Mouse (Mus musculus): ENCODE results near the gene Fbxl20.

Fbxl20 gene

GRCm38 (mm10) chr11:98149786-98150624 is at the start of gene Fbxl20:
Gene Fbxl20, minus strand, starts transcription at chr11:98150403.
- DNase-seq (ENCODE audit: low read depth, low spot score), result peak; percentile 98

GRCm38 (mm10) chr11:98192901-98193805 is 43.0 kb upstream of the Fbxl20 start, which contains the start of gene Med1:
Gene Med1, minus strand, starts transcription at chr11:98193293.
- DNase-seq (ENCODE audit: low read depth, low spot score), result peak; percentile 99

- DNase-seq (ENCODE audit: low read depth, low spot score), result no peak
Observed at GRCm38 (mm10) chr11:98190820-98191219, 40.6 kb upstream of the Fbxl20 start.

GRCm38 (mm10) chr11:98187640-98188395 is 37.6 kb upstream of the Fbxl20 start:
- no peak for DNase-seq (ENCODE audit: low read depth, low spot score)

- DNase-seq (ENCODE audit: low read depth, low spot score), result peak; percentile 54
Observed at GRCm38 (mm10) chr11:98182149-98182548, 31.9 kb upstream of the Fbxl20 start.

GRCm38 (mm10) chr11:98168400-98168799 is 18.2 kb upstream of the Fbxl20 start:
- DNase-seq (ENCODE audit: low read depth, low spot score), result no peak

GRCm38 (mm10) chr11:98155094-98155493 is 4.9 kb upstream of the Fbxl20 start:
- DNase-seq (ENCODE audit: low read depth, low spot score), result no peak

GRCm38 (mm10) chr11:98150625-98151156 is 488 bp upstream of the Fbxl20 start:
- DNase-seq (ENCODE audit: low read depth, low spot score), result no peak

- peak; percentile 95 for DNase-seq (ENCODE audit: low read depth, low spot score)
Observed at GRCm38 (mm10) chr11:98149304-98149750, 876 bp downstream of the Fbxl20 start.

- peak; percentile 63 for DNase-seq (ENCODE audit: low read depth, low spot score)
Observed at GRCm38 (mm10) chr11:98148551-98149301, 1.5 kb downstream of the Fbxl20 start.

- DNase-seq (ENCODE audit: low read depth, low spot score), result no peak
Observed at GRCm38 (mm10) chr11:98145856-98146255, 4.3 kb downstream of the Fbxl20 start.

- DNase-seq (ENCODE audit: low read depth, low spot score), result no peak
Observed at GRCm38 (mm10) chr11:98142545-98142944, 7.7 kb downstream of the Fbxl20 start.

- DNase-seq (ENCODE audit: low read depth, low spot score), result no peak
Observed at GRCm38 (mm10) chr11:98138894-98139293, 11.3 kb downstream of the Fbxl20 start.

GRCm38 (mm10) chr11:98137836-98138235 is 12.4 kb downstream of the Fbxl20 start:
- peak; percentile 75 for DNase-seq (ENCODE audit: low read depth, low spot score)

GRCm38 (mm10) chr11:98134951-98135350 is 15.3 kb downstream of the Fbxl20 start:
- DNase-seq (ENCODE audit: low read depth, low spot score), result no peak

- DNase-seq (ENCODE audit: low read depth, low spot score), result no peak
Observed at GRCm38 (mm10) chr11:98123424-98123823, 26.8 kb downstream of the Fbxl20 start.

GRCm38 (mm10) chr11:98114363-98114762 is 35.8 kb downstream of the Fbxl20 start:
- DNase-seq (ENCODE audit: low read depth, low spot score), result no peak

GRCm38 (mm10) chr11:98113504-98113903 is 36.7 kb downstream of the Fbxl20 start:
- DNase-seq (ENCODE audit: low read depth, low spot score), result no peak

- no peak for DNase-seq (ENCODE audit: low read depth, low spot score)
Observed at GRCm38 (mm10) chr11:98109706-98110105, 40.5 kb downstream of the Fbxl20 start.

- DNase-seq (ENCODE audit: low read depth, low spot score), result no peak
Observed at GRCm38 (mm10) chr11:98101332-98101731, 48.9 kb downstream of the Fbxl20 start.

Measured in ZHBTc4 (cell line).